Mouse (Mus musculus): ENCODE measurements around the gene Kif26b.

Gene Kif26b

DNA sequence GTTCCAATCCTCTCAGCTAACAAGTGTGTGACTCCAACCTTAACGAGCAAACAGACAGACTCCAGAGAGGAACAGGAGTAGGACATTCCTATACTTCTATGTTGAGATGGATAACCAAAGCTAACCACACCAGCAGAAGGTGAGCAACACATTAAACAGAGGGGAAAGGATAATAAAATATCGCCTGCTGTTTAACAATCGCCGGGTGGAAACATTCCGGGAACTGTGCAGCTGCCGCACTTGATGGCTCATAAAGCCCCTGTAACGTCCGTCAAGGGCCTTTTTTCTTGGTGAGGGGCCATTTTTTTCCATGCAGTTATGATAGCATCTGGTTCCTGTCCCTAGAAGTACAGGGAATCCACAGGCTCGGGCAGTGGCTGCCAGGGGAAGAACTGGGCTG is 204.1 kb downstream of the Kif26b start:
- DNase-seq, result no peak

DNA sequence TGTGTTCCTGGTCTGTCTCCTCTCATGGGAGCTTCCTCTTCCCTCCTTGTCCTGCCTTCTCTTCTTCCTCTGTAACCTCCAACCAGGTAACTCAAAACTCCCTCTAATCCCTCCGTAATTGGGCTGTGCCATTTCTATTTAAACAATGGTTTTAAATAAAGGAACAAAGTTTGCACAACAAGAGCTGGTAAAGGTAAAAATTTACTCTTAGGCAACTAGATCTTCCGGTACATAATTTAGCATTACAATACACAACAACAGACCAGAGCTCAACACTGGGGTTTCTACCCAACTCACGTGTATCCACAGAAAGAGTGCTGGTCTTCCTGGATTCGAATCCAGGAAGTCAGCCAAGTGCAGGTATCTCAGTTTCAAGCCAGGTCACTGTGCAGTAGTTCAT is 205.7 kb downstream of the Kif26b start:
- DNase-seq, result no peak

DNA sequence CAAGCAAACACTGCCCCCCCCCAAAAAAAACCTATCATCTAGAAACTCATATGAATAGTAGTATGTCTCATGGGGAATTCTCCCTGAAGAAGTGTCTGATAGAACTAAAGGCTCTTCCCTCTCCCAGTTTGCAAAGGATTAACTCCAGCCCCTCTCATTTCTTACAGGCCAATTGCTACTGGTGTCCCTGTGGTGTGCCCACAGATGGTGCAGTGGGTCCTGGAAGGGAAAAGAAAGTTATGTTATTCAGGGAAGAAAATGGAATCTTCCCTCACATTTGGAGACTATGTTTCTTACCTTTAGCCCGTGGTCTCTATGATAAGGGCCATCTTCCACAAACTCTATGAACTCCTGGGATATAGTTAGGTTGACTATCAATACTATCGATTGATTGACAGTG is 208.0 kb downstream of the Kif26b start:
- no peak for DNase-seq

DNA sequence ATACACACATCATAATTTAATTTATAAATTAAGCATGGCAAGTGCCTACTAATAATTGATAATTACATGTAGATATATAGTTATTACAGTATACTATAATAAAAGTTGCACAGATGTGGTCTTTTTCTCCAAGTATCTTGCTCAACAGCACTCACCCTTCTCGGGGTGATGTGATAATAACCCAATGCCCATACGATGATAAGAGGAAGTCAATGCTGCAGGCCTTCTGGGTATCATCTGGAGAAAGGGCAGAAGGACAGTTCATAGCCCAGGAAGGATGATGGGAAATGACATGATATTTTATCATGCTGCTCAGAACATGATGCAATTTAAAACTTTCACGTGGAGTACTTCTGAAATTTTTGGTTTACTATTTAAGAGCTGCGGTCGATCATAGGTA is 214.9 kb downstream of the Kif26b start:
- DNase-seq, result no peak

DNA sequence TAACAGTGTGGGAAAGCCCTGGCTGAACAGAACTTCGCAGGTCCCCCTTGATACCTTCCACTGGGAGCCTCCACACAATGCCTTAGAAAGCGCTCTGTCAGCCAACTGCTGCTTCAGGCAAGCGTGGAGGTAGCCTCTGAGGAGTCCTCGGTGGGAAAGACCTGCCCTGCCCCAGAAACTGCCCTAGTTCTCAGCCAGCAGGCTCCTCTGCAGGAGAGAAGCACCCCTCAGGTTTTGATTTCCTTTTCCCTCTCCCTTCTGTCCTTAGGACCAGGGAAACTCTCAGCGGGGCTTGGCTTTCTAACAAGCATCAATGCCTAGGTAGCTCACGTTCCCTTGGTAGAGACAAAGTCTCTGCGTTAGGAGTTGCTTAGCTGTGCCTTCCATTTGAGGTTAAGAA is 215.6 kb downstream of the Kif26b start:
- no peak for DNase-seq

DNA sequence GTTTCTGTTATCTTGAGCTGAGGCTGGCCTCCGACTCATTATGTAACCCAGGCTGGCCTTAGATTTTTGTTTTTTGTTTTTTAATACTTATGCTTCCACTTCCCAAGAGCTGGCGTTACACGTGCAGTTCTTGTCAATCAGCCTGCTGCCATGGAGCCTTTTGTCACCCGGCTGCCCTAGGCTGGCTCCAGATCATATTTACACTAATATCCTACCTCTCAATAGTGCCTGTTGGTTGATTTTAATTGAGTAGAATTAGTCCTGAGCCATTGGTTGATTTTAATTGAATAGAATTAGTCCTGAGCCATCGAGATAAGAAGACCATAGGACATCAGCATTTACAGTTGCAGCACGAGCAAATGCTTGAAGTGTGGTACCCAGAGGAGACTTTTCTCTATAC is 216.0 kb downstream of the Kif26b start:
- DNase-seq, result no peak

DNA sequence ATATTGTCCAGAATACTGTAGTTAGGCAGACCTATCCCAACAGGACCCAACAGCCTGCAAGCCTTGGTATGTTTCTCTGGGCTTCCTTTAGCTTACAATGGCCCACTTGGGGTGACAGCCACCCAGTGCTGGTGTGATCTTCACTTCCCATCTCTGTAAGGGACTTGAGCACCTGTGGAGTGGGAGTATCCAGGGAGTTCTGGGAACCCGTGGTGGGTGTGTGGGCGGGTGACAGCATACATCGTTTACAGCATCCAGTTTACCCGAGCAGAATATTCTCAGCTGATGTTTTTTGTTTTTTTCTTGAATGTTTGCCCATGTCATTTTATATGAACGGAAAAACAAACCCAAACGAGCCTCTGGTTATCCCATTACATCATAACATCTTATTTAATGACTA is 216.5 kb downstream of the Kif26b start:
- DNase-seq, result no peak

DNA sequence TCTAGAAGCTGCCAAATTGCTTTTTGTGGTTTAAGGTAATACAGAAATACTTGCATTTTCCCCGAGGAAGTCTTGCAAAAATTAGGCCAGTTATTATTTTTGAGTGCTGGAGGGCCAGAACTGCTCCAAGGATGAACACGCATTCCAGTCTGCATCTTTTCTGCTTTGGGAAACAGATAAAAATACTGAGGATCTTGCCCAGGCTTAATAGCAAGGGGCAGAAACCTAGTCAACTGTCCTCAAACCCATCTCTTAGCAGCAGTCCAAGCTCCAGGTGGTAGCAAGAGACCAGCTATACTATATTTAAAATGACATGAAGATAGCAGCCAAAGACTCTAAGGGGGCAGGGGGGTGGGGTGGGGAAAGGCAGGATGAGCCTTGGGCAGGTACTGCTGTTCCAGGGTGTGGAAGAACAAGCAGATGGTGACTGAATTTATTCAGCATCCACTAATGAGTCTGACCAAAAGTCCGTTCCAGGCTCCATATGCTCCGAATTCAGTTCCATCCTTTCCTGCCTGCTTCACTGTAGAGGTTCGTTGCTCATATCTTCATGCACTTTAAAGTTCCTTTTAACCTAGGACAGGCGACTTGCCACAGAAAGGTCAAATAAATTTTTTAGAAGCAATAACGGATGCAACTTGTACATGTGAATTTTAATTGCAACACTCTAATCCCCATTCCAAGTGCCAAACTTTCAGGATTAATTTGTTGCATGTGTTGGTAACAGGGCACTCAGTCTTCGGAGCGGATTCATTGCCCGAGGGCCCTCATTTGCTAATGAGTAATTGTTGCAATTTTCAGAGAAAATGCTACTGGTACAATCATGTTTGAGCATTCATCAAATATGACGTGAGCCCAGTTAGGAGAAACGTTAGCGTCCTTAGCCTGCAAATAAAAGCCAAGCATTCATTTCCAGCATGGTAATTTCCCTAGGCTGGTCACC is 218.6 kb downstream of the Kif26b start:
- DNase-seq, result no peak

DNA sequence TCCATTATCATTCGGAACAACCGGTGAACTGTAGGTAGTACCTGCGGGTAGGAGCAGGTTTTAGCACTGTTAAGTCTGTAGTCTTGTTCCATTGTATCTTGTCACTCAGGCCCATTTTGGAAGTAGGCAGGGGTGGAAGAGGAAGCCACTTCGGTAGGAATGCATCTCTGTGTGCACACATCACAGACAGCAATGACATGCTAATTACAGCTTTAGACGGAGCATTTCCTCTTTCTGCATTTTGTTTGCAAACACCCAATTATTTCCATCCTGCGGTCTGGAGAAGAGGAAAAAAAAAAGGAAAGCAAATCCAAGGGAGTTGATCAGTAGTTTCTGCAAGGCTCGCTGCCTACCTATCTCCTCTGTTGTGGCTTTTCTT is 219.3 kb downstream of the Kif26b start:
- DNase-seq, result no peak

DNA sequence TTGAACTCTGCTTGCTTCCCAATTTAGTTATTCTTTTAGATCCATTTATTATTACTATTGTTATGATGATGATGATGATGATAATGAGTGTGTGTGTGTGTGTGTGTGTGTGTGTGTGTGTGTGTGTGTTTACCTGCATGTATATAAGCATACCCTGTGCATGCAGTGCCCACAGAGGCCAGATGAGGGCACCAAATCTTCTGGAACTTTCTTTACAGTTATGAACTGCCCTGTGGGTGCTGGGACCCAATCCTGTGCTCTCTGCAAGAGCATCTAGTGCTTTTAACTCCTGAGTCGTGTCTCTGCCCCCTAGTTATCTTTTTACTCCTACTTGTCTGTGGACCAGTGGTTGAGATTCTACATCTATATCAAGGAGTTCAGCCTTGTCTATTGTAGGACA is 219.7 kb downstream of the Kif26b start:
- peak in 1 of 2 experiments; percentile 2 for DNase-seq

DNA sequence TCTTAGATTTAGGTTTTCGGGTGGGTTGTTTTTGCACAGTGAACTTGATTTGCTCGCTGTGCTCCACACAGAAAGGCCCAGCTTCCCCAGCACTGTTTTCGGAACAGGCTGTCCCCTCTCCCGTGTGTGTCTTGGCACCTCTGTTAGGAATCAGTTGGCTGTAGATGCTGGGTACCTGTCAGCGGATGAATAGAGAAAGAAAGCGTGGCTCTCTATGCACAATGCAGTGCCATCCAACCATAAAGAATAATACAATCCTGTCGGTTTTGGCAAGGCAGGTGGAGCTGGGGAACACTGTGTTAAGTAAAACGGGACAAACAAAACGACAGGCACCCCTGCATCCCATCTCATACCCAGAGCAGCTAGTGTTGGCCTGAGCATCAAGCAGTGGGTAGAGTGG is 220.9 kb downstream of the Kif26b start:
- DNase-seq, result no peak

DNA sequence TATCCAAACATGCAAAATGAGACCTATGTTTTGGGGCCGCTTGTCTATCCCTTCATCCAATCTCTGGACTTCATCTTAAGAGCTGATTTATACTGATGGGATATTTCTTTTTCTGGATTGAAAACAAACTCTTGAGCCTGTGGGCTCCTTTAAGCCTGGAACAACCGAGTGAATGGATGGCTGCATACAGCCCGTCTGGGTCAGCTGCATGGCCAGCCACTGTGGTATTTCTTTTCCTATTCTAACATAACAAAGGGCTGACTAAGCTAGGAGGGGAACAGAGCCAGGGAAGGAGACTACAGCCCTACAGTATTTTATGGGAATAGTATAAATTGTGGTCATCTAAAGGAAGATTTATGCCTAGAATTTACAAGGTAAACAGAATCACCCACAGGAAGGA is 229.5 kb downstream of the Kif26b start:
- DNase-seq, result no peak

DNA sequence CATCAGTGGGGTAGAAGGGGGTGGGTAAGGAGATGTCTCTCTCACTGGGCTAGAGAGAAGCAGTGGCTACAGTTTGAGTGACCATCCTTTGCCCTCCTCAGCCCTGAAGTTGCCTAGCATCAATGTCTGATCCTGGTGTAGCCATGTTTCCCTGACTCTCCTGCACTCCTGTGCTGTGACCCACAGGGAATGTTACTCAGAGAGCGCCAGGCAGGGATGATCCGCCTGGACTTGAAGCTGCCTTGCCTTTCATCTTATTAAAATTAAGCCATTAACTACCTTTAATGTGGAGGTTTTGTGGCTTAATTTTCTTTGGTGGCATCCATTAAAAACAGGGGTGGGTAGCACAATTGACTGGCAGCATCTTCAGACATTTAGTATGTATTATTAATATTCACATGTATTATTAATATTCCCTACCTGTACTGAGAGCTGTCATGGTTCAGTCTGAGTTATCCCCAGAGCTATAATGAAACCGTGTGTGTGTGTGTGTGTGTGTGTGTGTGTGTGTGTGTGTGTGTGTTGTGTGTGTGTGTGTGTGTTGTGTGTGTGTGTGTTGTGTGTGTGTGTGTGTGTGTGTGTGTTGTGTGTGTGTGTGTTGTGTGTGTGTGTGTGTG is 233.3 kb downstream of the Kif26b start:
- no peak for DNase-seq

DNA sequence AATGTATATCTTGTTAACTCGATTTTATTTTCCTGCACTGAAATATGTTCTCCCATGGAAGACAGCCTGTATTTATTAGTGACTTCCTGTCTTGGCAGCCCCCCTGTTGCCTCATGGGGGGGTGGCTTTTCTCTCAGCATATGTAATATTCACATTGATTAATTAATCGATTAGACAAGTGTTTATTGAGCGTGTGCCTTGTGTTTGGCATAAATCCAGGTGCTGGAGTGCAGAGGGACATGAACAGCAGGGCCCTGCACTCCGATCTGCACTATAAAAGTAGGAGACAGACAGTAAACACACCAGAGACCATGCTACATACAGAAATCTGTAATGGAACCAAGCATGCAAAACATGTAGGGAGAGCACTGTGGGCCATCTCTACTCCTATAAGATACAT is 236.0 kb downstream of the Kif26b start:
- no peak for DNase-seq

DNA sequence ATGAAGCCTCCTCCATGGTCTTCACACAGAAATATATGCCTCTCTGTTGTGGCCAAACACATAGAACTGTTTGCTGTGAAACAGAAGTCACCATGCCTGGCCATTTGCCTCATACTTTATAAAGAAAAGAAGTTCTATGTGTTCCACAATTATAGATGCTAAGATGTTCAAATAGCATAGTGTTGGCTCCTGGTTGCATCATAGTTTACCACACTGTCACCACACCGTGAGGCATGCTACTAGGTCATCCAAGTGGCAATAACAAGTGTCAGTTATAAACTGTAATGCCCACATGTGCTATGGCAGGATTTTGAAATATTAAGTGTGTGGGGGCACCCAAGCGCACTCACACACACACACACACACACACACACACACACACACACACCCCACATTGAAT is 236.7 kb downstream of the Kif26b start:
- no peak for DNase-seq

DNA sequence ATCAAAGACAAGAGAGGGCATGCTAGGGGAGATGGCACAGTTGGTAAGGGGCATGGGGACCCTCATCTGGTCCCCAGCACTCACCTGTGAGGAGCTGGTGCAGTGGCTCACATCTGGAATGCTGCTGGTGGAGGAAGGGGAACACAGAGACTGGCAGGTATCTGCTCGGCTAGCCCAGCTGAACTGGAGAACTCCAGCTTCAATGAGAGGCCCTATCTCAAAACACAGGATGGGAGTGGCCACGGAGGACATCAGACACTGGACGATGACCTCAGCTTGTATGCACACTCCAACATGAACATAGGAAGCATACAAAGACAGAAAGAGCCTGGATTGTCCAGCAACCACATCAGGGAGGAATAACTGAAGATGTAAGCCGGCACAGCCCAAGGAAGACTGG is 240.1 kb downstream of the Kif26b start:
- DNase-seq, result no peak

DNA sequence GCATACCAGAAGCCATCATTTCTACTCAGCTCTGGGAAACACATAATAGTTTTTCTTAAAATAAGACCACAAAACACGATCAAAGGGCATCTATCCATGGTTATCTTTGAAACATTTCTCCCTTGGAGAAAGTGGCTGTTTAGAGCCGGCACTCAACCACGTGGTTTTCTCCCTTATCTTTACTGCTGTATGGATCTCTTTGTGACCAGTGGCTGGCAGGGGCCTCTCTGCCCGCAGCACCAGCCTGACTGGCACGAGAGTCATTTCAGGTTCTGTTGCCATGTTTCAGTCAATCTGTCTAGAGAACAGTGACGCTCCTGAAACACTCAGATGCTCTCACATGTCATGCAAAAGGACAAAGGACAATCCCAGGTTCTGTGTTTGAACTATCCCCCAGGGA is 241.1 kb downstream of the Kif26b start:
- DNase-seq, result no peak

DNA sequence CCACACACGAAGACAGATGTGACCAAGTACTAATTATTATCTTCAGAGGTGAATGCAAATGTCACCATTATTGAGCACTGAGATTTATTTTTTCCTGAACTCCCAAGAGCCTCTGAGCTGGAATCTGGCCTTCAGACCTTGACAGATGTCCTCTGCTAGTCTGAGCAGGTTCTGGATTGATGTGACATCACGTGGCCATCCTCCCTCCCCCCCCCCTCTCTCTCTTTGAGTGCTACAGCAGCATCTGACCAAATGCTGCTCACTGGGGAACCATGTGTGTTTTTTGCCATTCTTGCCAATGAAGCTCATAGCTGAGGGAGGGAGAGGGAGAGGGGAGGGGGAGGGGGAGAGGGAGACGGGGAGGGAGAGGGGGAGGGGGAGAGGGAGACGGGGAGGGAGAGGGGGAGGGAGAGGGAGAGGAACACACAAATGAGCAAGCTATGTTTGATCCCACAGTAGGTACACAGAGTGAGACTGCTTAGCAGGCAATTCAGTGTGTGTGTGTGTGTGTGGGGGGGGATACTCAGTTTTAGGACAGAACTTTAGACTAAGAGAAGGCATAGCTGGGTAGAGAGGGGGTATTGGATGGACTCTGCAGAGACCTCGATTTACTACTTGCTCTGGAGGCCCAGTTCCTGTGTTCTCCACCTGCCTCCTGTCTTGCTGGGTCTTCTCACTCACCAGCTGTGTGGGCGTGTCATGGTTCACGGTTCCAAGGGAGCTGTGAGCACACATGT is 241.9 kb downstream of the Kif26b start:
- no peak for DNase-seq

DNA sequence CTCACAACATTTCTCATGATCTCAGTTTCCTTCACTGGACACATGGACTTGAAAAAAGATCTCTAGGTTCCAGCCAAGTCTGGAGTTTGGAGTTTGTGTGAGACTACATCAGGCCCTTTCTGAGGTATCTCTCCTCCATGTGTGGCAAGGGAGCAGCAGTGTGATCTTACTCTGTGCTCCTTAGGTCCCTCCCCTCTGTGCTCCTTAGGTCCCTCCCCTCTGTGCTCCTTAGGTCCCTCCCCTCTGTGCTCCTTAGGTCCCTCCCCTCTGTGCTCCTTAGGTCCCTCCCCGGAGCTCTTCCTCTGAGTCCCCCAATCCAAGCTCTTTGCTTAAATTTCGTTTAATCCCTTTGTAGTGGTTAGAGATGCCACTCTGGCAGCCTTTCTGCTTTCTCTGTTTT is 250.8 kb downstream of the Kif26b start:
- no peak for DNase-seq

DNA sequence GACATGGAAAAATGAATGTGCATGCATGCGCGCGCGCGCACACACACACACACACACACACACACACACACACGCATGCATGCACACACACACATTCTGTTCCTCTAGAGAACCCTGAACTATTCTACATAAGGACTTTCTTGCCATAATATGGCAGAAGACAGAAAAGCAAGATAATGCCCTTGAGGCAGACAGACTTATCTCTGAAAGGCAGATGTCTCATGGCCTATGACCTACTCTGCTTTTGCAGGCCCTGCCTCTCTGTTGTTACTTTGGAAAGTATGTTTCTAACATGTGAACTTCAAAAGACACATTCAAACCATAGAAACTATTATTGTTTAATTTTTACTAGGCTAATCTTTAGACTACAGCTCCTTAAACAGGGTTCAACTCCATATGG is 255.1 kb downstream of the Kif26b start:
- DNase-seq, result no peak

DNA sequence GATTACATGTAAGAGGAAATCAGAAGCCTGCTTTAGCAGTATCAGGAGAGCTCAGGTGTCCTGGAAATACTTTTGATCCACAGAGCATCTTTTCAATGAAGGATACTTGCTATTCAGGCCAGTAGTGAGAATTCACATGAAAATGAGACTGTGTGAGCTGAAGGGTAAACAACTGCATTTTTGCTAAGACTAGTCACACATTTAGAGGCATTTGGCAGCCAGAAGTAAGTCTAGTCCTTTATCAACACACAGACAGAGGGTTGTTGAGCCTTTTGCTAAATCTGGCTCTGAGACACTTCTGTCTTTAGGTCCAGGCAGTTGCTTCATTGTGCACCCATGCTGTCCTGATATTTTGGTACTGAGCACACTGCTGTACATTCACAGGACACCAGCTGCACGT is 262.3 kb downstream of the Kif26b start:
- no peak for DNase-seq

DNA sequence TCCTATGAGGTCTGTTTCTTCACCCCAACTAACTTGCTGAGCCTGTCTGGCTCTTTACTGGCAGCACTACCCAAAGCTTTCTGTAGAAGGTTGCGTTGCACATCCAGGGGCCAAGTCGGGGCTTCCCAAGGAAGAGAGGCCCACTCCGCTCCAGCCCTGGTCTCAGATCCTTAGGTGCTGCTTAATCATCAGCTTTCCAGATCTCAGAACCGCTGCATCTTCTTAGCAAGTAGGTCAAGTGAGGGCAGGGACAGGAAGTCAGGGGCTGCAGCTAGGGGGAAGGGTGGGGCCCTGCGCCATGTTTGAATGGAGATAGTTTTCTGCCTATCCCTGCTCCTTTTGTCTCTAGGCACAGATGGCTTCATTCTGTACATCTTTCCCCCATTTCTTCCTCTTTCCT is 263.8 kb downstream of the Kif26b start:
- no peak for DNase-seq

DNA sequence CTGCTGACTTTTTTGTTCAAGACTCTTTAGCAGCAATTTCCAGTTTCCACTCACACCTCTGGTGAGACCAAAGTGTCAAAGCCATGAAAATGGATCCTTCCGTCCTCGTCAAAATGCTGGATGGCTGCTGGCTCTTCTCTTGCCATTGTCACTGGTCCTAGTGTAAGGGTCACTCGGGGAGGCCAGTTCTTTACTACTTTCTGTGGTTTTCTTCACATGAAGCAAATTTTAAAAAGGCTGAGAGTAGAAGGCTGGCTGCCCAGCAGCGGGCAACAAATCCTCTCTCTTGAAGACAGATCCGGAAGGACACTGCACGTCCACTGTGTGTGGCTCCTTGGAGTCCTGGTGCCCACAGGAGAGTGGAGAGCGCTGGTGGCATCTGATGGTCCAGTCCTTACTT is 265.9 kb downstream of the Kif26b start:
- no peak for DNase-seq

DNA sequence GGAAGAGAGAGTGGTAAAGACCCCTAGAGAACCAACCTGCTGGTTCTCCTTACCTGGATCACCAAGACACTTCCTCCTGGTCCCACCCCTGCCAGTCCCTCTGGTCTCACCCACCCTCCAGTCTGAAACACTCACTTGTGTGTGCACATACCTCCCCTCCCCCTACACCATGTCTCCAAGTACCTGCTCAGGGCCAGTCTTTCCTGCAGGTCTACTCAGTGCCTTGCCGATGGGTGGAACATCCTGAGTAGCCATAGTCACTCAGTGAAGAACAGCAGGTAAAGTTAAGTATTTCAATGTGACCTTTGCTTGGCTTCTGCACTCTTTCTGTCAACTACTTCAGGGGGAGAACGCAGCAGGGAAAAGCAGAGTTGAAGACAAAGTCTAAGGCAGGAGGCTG is 268.5 kb downstream of the Kif26b start:
- DNase-seq, result no peak
